Mouse (Mus musculus) right cerebral cortex, postnatal 25 days (tissue): ENCODE measurements at regions not wholly inside any gene's neighbourhood (a gene's known extent, or its start where the extent isn't known, plus 50 kb on each side); places are given as distances from the start of the nearest gene placed in this dataset.

ENCODE experiments used
- DNase-seq: peaks from one replicate; pipeline ENCODE4 v3.0.0; 2022

DNA sequence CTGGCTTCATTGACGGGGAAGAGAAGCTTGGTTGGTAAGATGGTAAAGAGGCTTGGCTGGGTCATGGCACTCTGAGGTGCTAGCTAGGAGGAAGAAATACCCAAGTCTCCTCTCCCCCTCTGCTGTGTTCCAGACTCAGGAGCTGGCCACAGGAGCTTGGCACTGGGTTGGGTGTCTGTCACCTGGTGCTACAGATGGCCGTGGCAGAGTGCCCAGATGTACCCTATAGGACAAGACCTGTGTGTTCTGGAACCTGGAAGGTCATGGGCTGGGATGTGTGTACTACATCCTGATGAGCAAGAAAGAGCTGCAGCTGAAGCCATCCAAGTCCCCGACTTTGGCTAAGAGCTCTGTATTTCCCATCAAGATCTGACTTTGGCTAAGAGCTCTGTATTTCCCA, 72.4 kb downstream of the Nupl2 start:
- DNase-seq = no peak

DNA sequence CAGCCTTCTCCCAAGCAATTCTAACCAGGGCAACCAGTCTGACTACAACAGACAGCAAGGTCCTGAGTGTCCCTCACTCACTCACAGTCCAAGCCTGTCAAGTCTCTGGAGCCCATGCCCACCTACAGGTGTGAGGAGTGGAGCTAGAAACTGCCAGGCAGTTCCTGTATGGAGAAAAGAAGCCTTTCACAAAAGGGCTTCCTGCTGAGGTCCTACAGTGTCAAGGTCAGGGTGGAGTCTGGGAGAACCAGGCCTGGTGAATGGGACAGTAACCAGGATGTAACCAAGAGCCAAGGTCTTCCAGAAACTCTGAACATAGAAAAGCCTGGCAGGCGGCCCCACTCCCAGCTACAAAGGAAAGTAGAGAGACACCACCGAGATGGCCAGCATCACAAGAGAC, 74.2 kb downstream of the Nupl2 start:
- DNase-seq = no peak

DNA sequence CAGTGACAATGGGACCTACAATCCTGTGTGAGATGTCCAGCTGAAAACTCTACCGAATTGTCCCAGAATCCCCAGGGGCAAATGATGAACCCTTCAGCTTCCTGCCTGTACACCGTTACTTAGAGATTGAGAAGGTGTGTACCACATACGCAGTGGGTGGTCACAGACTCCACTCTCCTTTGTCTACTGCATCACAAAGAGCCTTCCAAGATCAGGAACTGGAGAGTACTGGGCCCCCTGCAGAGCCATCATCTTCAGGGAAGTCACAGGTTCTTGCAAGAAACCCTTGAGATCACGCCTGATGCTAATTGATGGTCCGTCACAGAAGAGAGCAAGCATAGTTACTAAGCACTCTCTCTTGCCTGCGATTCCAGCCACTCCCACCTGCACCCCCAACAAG, 79.4 kb downstream of the Nupl2 start:
- no peak for DNase-seq

DNA sequence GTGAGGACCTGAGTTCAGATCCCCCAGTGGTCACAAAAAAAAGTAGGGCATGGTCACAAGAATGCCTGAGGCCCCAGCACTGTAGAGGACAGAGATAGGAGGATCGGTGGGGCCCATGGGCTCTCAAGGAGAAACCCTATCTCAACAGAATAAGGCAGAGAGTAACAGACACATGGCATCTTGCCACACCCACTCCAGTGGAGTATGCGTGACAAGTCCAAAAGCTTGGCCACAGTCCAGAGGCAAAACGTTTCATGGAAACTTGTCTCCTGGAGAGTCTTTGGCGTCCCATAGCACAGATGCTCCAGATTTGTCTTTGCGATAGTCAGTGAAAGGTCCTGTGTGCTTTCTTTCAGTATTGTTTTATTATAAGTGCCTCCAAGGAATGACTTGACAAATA, 90.7 kb downstream of the Nupl2 start:
- DNase-seq = no peak

DNA sequence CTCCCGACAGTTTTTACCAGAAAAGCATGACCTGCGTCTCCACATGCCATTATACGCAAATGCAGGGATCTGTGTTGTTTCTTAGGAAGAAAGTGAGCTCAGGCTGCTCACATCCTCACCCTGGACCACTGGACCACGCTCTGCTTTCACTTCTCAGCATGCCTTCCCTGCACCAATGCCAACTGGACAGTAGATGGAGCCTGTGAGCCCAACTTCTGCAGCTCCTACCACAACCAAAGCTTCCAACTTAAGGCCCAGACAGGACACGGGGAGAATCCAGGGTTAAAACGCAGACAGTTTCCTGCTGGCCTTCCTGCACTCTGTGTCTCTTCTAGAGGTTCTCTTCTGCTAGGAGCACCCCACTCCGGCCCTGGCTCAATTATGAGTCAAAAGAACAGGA, 90.3 kb downstream of the Kcnh2 start:
- DNase-seq = peak; percentile 69

DNA sequence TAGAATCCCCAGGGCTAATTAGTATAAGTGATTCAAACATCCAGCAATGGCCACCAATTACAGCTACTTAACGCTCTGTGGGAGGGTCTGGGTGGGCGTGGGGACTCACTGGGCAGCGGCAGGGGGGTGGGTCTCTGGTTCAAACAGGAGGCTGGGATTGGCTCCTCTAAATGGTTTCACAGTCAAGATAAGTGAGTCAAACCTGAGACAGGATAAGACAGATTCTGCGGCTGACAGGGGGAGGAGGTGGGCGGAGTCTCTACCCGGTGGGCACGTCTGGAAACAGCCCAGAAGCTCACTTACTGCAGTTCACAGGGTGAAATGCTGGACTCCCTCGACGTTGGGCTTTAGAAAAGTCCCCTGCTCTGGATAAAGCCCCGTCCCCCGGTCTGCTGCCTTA, 89.3 kb downstream of the Kcnh2 start:
- no peak for DNase-seq

DNA sequence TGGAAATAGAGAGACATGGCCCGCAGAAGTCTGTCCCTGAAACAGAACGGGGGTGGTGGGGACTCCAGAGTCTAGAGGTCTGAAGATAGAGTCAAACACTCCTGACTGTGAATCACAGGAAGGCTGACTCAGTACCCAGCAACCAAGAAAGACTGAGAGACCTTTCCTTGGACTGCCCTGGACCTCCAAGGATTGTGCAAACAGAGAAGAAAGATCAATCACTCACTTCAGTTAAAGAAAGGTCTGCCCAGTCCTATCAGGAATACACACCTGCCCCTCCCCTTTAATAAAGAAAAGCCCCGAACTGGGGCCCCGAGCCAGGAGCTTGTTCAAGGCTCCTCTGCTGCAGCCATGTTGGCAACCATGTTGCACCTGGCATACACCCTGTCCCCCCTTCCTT, 87.3 kb downstream of the Kcnh2 start:
- DNase-seq = no peak

DNA sequence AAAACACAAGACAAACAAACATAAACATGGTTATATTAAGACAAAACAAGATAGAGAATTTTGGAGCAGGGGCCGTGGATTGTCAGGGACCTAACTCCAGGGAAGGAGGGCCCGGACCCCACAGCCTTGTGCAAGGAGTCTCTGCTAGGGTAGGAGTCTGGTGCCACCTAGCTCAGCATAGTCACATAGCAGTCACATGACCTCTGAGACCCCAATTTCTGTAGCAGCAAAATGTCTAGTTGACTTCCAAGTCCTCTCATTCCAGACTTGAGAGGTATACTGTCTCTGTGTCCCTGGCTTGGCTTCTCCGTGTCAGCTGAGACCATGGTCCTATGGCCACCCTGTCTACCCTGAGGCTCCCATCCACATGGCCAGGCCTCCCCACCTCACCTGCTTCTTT, 86.0 kb downstream of the Kcnh2 start:
- no peak for DNase-seq

DNA sequence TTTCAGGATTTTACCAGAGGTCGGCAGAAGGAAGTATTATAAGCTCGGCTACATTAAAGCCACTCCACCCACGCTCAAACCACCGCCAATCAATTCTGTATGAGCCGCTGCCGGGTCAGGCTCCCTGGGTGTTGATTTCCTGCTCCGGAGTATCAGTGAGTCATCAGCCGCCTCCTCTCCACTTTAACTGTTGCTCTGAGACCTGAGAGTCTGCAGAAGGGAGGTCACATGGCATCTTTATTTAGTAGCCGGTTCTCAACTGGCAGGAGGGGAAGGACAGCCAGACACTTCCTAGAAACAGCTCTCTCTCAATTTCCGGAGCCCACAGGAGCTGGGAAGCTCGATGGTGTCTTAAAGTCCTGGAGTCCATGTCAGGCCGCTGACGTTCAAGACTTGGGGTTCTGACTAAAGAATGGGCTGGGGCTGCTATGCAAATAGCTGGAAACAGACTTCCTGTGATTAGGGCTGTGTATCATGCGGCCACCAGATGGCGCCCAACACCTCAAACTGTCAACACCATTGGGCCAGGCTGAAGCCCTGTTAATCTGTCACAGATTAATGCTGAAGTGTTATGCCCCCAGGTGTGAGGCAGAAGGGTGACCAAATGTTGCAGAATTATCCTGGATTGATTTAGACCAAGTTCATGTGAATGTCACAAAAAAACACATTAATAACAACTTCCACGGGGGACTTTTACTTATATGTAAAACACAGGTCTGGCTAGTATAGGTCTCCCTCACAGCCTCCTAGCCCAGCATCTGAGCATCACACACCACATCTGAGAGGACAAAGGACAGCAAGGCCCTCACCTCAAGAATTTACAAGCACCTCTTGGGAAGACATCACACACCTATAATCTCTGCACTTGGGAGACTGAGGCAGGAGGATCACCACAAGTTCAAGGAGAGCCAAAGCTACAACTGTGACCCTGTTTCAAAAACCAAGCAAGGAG, 84.8 kb downstream of the Kcnh2 start:
- peak; percentile 65 for DNase-seq
